Mouse (Mus musculus) cerebellum, adult 11-12 months (tissue): ENCODE data around the gene Stx1a.

ENCODE experiments used
- DNase-seq: peaks from one replicate; pipeline ENCODE4 v3.0.0; 2022

Gene Stx1a

GRCm38 (mm10) chr5:135008671-135009589 is 14.4 kb upstream of the Stx1a start, which contains the start of gene Abhd11:
Abhd11 (plus strand) TSS chr5:135009152.
- DNase-seq = peak; percentile 100

- DNase-seq = peak; percentile 92
Measured at GRCm38 (mm10) chr5:135009590-135010319, 13.5 kb upstream of the Stx1a start.

GRCm38 (mm10) chr5:135010320-135010709 is 13.0 kb upstream of the Stx1a start:
- peak; percentile 60 for DNase-seq

GRCm38 (mm10) chr5:135010841-135011743 is 12.2 kb upstream of the Stx1a start:
- peak; percentile 69 for DNase-seq

GRCm38 (mm10) chr5:135011809-135012613 is 11.3 kb upstream of the Stx1a start:
- peak; percentile 57 for DNase-seq

- peak; percentile 79 for DNase-seq
Measured at GRCm38 (mm10) chr5:135012671-135013441, 10.4 kb upstream of the Stx1a start.

- DNase-seq = peak; percentile 79
Measured at GRCm38 (mm10) chr5:135015497-135015896, 7.8 kb upstream of the Stx1a start.

GRCm38 (mm10) chr5:135016224-135016759 is 7.0 kb upstream of the Stx1a start:
- no peak for DNase-seq

- peak; percentile 91 for DNase-seq
Measured at GRCm38 (mm10) chr5:135021814-135022213, 1.5 kb upstream of the Stx1a start.

- no peak for DNase-seq
Measured at GRCm38 (mm10) chr5:135024665-135025224, 1.5 kb downstream of the Stx1a start.

GRCm38 (mm10) chr5:135025899-135026298 is 2.6 kb downstream of the Stx1a start:
- no peak for DNase-seq

- DNase-seq = peak; percentile 63
Measured at GRCm38 (mm10) chr5:135029007-135029854, 5.9 kb downstream of the Stx1a start.

- DNase-seq = no peak
Measured at GRCm38 (mm10) chr5:135032581-135032980, 9.3 kb downstream of the Stx1a start.

GRCm38 (mm10) chr5:135034593-135034992 is 11.3 kb downstream of the Stx1a start:
- DNase-seq = no peak

GRCm38 (mm10) chr5:135035608-135036359 is 12.5 kb downstream of the Stx1a start:
- DNase-seq = no peak

- no peak for DNase-seq
Measured at GRCm38 (mm10) chr5:135037946-135038345, 14.7 kb downstream of the Stx1a start.

- no peak for DNase-seq
Measured at GRCm38 (mm10) chr5:135039541-135039940, 16.3 kb downstream of the Stx1a start.

- no peak for DNase-seq
Measured at GRCm38 (mm10) chr5:135040059-135040458, 16.8 kb downstream of the Stx1a start.

GRCm38 (mm10) chr5:135040777-135041176 is 17.5 kb downstream of the Stx1a start:
- no peak for DNase-seq
